Mouse (Mus musculus) cortical plate, adult 2 months (tissue): ENCODE data around the gene Fam89b.

Experiments used
- CTCF ChIP-seq: fragments of 200-500 bp; IDR thresholded peaks from 2 replicates; pipeline ENCODE4 v1.5.1; 2011; ENCODE audit warnings: mild to moderate bottlenecking, control low read depth, low read length; ENCODE audit not compliant: insufficient read depth; ENCODE audit errors: extremely low read depth
- POLR2A ChIP-seq: fragments of 200-500 bp; IDR thresholded peaks from 2 replicates; pipeline ENCODE4 v1.6.1; 2011; ENCODE audit warnings: mild to moderate bottlenecking, low read length, control low read depth; ENCODE audit not compliant: insufficient read depth; ENCODE audit errors: extremely low read depth

GRCm38 (mm10) chr19:5690343-5690735 is 39.1 kb downstream of the Fam89b start:
- TF ChIP-seq CTCF, result no peak
- TF ChIP-seq POLR2A, result no peak
